26 mouse cellular contexts compared by ENCODE assay signal in the genomic region with DNA sequence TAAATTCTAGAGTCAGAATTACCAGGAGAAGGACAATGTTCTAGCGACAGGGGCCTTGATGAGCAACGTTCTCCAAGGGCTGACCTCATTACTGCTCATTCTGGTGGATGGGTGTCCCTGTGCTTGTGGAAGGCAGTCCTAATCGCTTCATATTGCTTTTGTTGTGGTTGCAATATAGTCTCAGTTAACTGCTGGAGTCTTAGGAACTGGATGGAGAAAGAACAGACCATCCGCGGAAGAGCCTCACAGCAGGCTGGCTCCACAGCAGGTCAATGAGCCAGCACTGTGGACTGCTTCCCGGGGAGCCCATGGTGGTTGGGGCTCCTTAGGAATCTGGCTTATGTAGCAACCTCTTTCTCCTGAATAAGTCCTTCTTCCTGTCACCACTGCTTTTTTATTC. TPM values are rescaled to one million over a fixed set of nuclear protein-coding genes. Genes with fewer than 3 reads are reported as not detected.
DNase-seq lines count a peak whose midpoint lies in the region; ATAC-seq and TF ChIP-seq lines count a peak whose summit lies in the region.
"Had no signal": no experiment of that assay in that cellular context is flagged by ENCODE, and none has a peak within 500 bp of the region (broad histone marks: within the 10 kb centered on the region; RNA-seq: fewer than 3 reads in every experiment).

No protein-coding gene starts in this region.

- H3K4me1 ChIP-seq in hindbrain, embryonic 10.5 days (replicated peaks), result no peaks in the 10 kb centered on the region
- no peaks in the 10 kb centered on the region for H3K4me1 ChIP-seq in hindbrain, embryonic 11.5 days (replicated peaks; ENCODE audit: control insufficient read depth, insufficient read depth, low read length)
- peaks cover 6% of the 10 kb centered on the region; the same call in 1 of the 2 replicates for H3K4me1 ChIP-seq in lung, embryonic 16.5 days (replicated peaks; ENCODE audit: control insufficient read depth, insufficient read depth, low read length)
- H3K4me1 ChIP-seq: embryonic facial prominence, embryonic 12.5 days; embryonic facial prominence, embryonic 15.5 days; heart, embryonic 10.5 days; heart, embryonic 13.5 days had no signal

- WGBS in hindbrain, embryonic 10.5 days, result 36% methylated on average over 6 of the region's 6 CpGs
- WGBS in hindbrain, embryonic 11.5 days, result 48% methylated on average over 6 of the region's 6 CpGs
- WGBS in lung, embryonic 16.5 days, result 64% methylated on average over 6 of the region's 6 CpGs

- H3K36me3 ChIP-seq in hindbrain, embryonic 10.5 days, result no peaks in the 10 kb centered on the region
- H3K36me3 ChIP-seq in hindbrain, embryonic 11.5 days (ENCODE audit: control insufficient read depth, insufficient read depth, low read length), result no peaks in the 10 kb centered on the region
- H3K36me3 ChIP-seq in lung, embryonic 16.5 days (ENCODE audit: control insufficient read depth, insufficient read depth, low read length), result no peaks in the 10 kb centered on the region
- H3K36me3 ChIP-seq: embryonic facial prominence, embryonic 12.5 days; embryonic facial prominence, embryonic 15.5 days; heart, embryonic 10.5 days; heart, embryonic 13.5 days had no signal

- no peak for TF ChIP-seq CTCF in brain, embryonic 14.5 days (IDR thresholded peaks at IDR 0.05; ENCODE audit: borderline replicate concordance, extremely low read depth, insufficient read depth, insufficient read length)

- DNase-seq in hindbrain, embryonic 10.5 days (ENCODE audit: low spot score), result no peak
- DNase-seq in hindbrain, embryonic 11.5 days (ENCODE audit: low spot score), result no peak
- no peak for DNase-seq in lung, postnatal 36 days
- DNase-seq in retina, embryonic 14.5 days (ENCODE audit: low spot score), result peak; percentile 7
- no peak for DNase-seq in retina, postnatal 1 day
- DNase-seq in brain, embryonic 14.5 days (ENCODE audit: low read depth), result peak; percentile 5
- DNase-seq: adrenal gland, postnatal 10 days; adrenal gland, postnatal 36 days; cerebellum, adult 11 months; cerebellum, adult 2 months; cerebellum, adult 9-11 months; cerebellum, postnatal 25 days; forebrain, postnatal 0 days; gastrocnemius, postnatal 25 days; heart, adult 2 months had no signal

- ATAC-seq in hindbrain, embryonic 11.5 days (ENCODE audit: low FRiP score), result no peak
- no peak for ATAC-seq in lung, embryonic 16.5 days (ENCODE audit: low read depth)
- ATAC-seq in activated CD4-positive, CD25-positive, alpha-beta regulatory T cell, adult 4 months, result no peak
- ATAC-seq: CD4-positive, CD25-positive, alpha-beta regulatory T cell, adult 4 months; forebrain, embryonic 14.5 days; forebrain, postnatal 0 days; hindbrain, postnatal 0 days; inflammation-experienced regulatory T-cells, adult 6 months had no signal

- no peaks in the 10 kb centered on the region for H3K9me3 ChIP-seq in hindbrain, embryonic 10.5 days
- no peaks in the 10 kb centered on the region for H3K9me3 ChIP-seq in hindbrain, embryonic 11.5 days (ENCODE audit: control insufficient read depth, low read length)
- no peaks in the 10 kb centered on the region for H3K9me3 ChIP-seq in lung, embryonic 16.5 days (ENCODE audit: control insufficient read depth, low read length)
- H3K9me3 ChIP-seq: embryonic facial prominence, embryonic 12.5 days; embryonic facial prominence, embryonic 15.5 days; heart, embryonic 10.5 days; heart, embryonic 13.5 days had no signal

- no peak overlapping the region for H3K4me3 ChIP-seq in hindbrain, embryonic 10.5 days
- no peak overlapping the region for H3K4me3 ChIP-seq in hindbrain, embryonic 11.5 days (ENCODE audit: low read depth, low read length)
- no peak overlapping the region for H3K4me3 ChIP-seq in lung, embryonic 16.5 days (ENCODE audit: low read length)
- H3K4me3 ChIP-seq: embryonic facial prominence, embryonic 12.5 days; embryonic facial prominence, embryonic 15.5 days; heart, adult 2 months; heart, embryonic 10.5 days; heart, embryonic 13.5 days had no signal

- TF ChIP-seq POLR2A in brain, embryonic 14.5 days (IDR thresholded peaks at IDR 0.05; ENCODE audit: borderline replicate concordance, extremely low read depth, insufficient read depth, insufficient read length, poor library complexity, severe bottlenecking), result no peak

- no peak overlapping the region for H3K9ac ChIP-seq in hindbrain, embryonic 11.5 days (ENCODE audit: low read depth, low read length)
- no peak overlapping the region for H3K9ac ChIP-seq in lung, embryonic 16.5 days (ENCODE audit: low read length)
- H3K9ac ChIP-seq: embryonic facial prominence, embryonic 12.5 days; embryonic facial prominence, embryonic 15.5 days; forebrain, postnatal 0 days; heart, embryonic 13.5 days; hindbrain, embryonic 14.5 days had no signal

- 0 out of 2 replicates have a peak overlapping the region, but pooled peaks have one; percentile 17 for H3K27ac ChIP-seq in hindbrain, embryonic 10.5 days
- no peak overlapping the region for H3K27ac ChIP-seq in hindbrain, embryonic 11.5 days (ENCODE audit: low read depth, low read length)
- H3K27ac ChIP-seq in lung, embryonic 16.5 days (ENCODE audit: low read length), result peak overlapping the region; percentile 63
- H3K27ac ChIP-seq: embryonic facial prominence, embryonic 12.5 days; embryonic facial prominence, embryonic 15.5 days; heart, adult 2 months; heart, embryonic 10.5 days; heart, embryonic 13.5 days; hindbrain, embryonic 14.5 days; hindbrain, postnatal 0 days had no signal

- no peaks in the 10 kb centered on the region for H3K27me3 ChIP-seq in hindbrain, embryonic 10.5 days (ENCODE audit: insufficient read depth, poor library complexity, severe bottlenecking)
- no peaks in the 10 kb centered on the region for H3K27me3 ChIP-seq in hindbrain, embryonic 11.5 days (ENCODE audit: control insufficient read depth, insufficient read depth, low read length)
- H3K27me3 ChIP-seq in lung, embryonic 16.5 days (ENCODE audit: control insufficient read depth, insufficient read depth, low read depth, low read length), result no peaks in the 10 kb centered on the region
- H3K27me3 ChIP-seq: embryonic facial prominence, embryonic 12.5 days; embryonic facial prominence, embryonic 15.5 days; heart, embryonic 13.5 days had no signal

- H3K4me2 ChIP-seq in hindbrain, embryonic 11.5 days (replicated peaks; ENCODE audit: low read depth, low read length), result no peak overlapping the region
- no peak overlapping the region for H3K4me2 ChIP-seq in lung, embryonic 16.5 days (ENCODE audit: low read depth, low read length)
- H3K4me2 ChIP-seq: embryonic facial prominence, embryonic 12.5 days; embryonic facial prominence, embryonic 15.5 days; heart, embryonic 13.5 days; hindbrain, embryonic 14.5 days had no signal

RNA-seq across cellular contexts. Expression of a gene that starts 12.4 kb away (rescaled TPM):
- 49.3 and 54.1 TPM in 2 replicates for polyA plus RNA-seq in hindbrain, embryonic 10.5 days (2016; fragmentation: Nextera tagmentation; extraction: Ambion mirVana)
- polyA plus RNA-seq in hindbrain, embryonic 11.5 days (2014; fragmentation: Nextera tagmentation; extraction: Ambion mirVana), result 57.7 and 58.8 TPM in 2 replicates
- polyA plus RNA-seq in lung, embryonic 16.5 days (2015; fragmentation: Nextera tagmentation; extraction: Ambion mirVana), result 77.3 and 84.3 TPM in 2 replicates
- polyA plus RNA-seq in brain, embryonic 14.5 days (2012; rRNA removed), result 33.3 and 46.5 TPM in 2 replicates
- polyA plus RNA-seq in activated CD4-positive, CD25-positive, alpha-beta regulatory T cell, adult 4 months (2017; shearing (Covaris generic)), result under 1 TPM; 0.71 to 0.83 TPM

Comparison
In these comparisons a context has a peak if more than half of its experiments do, and no peak if none do; other contexts are left out.
1. DNase-seq: peak in retina, embryonic 14.5 days (single experiment) and brain, embryonic 14.5 days (single experiment); none in hindbrain, embryonic 10.5 days (single experiment), hindbrain, embryonic 11.5 days (single experiment), lung, postnatal 36 days (single experiment) and retina, postnatal 1 day (single experiment).
2. RNA of a gene that starts 12.4 kb away (polyA plus RNA-seq): 77.3 to 84.3 TPM in lung, embryonic 16.5 days, 57.7 to 58.8 TPM in hindbrain, embryonic 11.5 days, 49.3 to 54.1 TPM in hindbrain, embryonic 10.5 days and 33.3 to 46.5 TPM in brain, embryonic 14.5 days; 0.71 to 0.83 TPM in activated CD4-positive, CD25-positive, alpha-beta regulatory T cell, adult 4 months; every median in the first group is over 10 times any median in the second.